Mouse (Mus musculus): ENCODE data around the gene Ube2e2. TPM values are rescaled to one million over a fixed set of nuclear protein-coding genes. Genes with fewer than 3 reads are reported as not detected.

Ube2e2 gene
- polyA plus RNA-seq, 1 experiment from 2014 or later: 170 TPM

GRCm38 (mm10) chr14:18758595-18759532 lies 135.2 kb downstream of the Ube2e2 start:
- Histone ChIP-seq H3K9ac (ENCODE audit: low read depth, low read length) (no peak overlapping the region), H3K4me3 (ENCODE audit: low read depth, low read length) (no peak overlapping the region), H3K27ac (ENCODE audit: low read length) (0 out of 2 replicates have a peak overlapping the region, but pooled peaks have one; percentile 29), H3K36me3 (ENCODE audit: control insufficient read depth, insufficient read depth, low read length) (no peaks in the 10 kb centered on the region), H3K9me3 (replicated peaks; ENCODE audit: control insufficient read depth, low read length, poor library complexity, severe bottlenecking) (no peaks in the 10 kb centered on the region), H3K4me2 (ENCODE audit: low read length) (no peak overlapping the region), H3K4me1 (ENCODE audit: control insufficient read depth, insufficient read depth, low read length) (peaks cover 8% of the 10 kb centered on the region), H3K27me3 (ENCODE audit: control insufficient read depth, insufficient read depth, low read depth, low read length) (no peaks in the 10 kb centered on the region)
- 37% methylated on average over 2 of the region's 2 CpGs for WGBS
- ATAC-seq: peak; percentile 59

DNA sequence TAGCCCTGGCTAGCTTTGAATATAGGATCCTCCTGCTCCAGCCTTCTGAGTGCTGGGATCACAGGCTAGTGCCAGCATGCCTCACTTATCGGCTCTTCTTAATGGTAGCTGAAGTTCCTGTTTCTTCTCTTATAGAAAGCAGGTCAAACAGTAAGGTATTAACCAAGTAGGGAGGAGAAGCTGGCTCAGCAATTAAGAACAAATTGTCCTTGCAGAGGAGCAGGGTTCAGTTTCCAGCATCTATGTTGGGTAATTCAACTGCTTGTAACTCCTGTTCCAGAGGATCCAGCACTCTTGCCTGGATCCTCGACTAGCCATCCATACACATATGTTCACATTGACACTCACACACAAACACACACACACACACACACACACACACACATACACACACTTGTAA lies 136.1 kb downstream of the Ube2e2 start:
- no peaks in the 10 kb centered on the region for H3K36me3 ChIP-seq (ENCODE audit: control insufficient read depth, insufficient read depth, low read length)
- H3K27ac ChIP-seq (ENCODE audit: low read length): no peak overlapping the region
- H3K4me1 ChIP-seq (ENCODE audit: control insufficient read depth, insufficient read depth, low read length): peaks cover 8% of the 10 kb centered on the region
- H3K9me3 ChIP-seq (replicated peaks; ENCODE audit: control insufficient read depth, low read length, poor library complexity, severe bottlenecking): no peaks in the 10 kb centered on the region
- WGBS: 86% methylated on average over 2 of the region's 2 CpGs
- H3K4me2 ChIP-seq (ENCODE audit: low read length): no peak overlapping the region
- no peak overlapping the region for H3K9ac ChIP-seq (ENCODE audit: low read depth, low read length)
- H3K4me3 ChIP-seq (ENCODE audit: low read depth, low read length): no peak overlapping the region
- no peaks in the 10 kb centered on the region for H3K27me3 ChIP-seq (ENCODE audit: control insufficient read depth, insufficient read depth, low read depth, low read length)
- ATAC-seq: no peak

GRCm38 (mm10) chr14:18755410-18755809 lies 138.7 kb downstream of the Ube2e2 start:
- no peak for ATAC-seq

GRCm38 (mm10) chr14:18754595-18754994 lies 139.5 kb downstream of the Ube2e2 start:
- Histone ChIP-seq H3K9ac (ENCODE audit: low read depth, low read length) (no peak overlapping the region), H3K4me2 (ENCODE audit: low read length) (no peak overlapping the region), H3K4me3 (ENCODE audit: low read depth, low read length) (no peak overlapping the region), H3K36me3 (ENCODE audit: control insufficient read depth, insufficient read depth, low read length) (no peaks in the 10 kb centered on the region), H3K27ac (ENCODE audit: low read length) (no peak overlapping the region), H3K27me3 (ENCODE audit: control insufficient read depth, insufficient read depth, low read depth, low read length) (no peaks in the 10 kb centered on the region), H3K9me3 (replicated peaks; ENCODE audit: control insufficient read depth, low read length, poor library complexity, severe bottlenecking) (0 out of 2 replicates have a peak, but pooled peaks cover 1% of the 10 kb centered on the region), H3K4me1 (ENCODE audit: control insufficient read depth, insufficient read depth, low read length) (peaks cover 8% of the 10 kb centered on the region)
- no peak for ATAC-seq
- 94% methylated on average over 2 of the region's 2 CpGs for WGBS

More at GRCm38 (mm10) chr14:18755410-18755809, 138.7 kb downstream of the Ube2e2 start:
- Histone ChIP-seq H3K4me2 (ENCODE audit: low read length) (no peak overlapping the region), H3K4me3 (ENCODE audit: low read depth, low read length) (no peak overlapping the region), H3K27me3 (ENCODE audit: control insufficient read depth, insufficient read depth, low read depth, low read length) (no peaks in the 10 kb centered on the region), H3K4me1 (ENCODE audit: control insufficient read depth, insufficient read depth, low read length) (peaks cover 8% of the 10 kb centered on the region), H3K36me3 (ENCODE audit: control insufficient read depth, insufficient read depth, low read length) (no peaks in the 10 kb centered on the region), H3K27ac (ENCODE audit: low read length) (no peak overlapping the region), H3K9ac (ENCODE audit: low read depth, low read length) (no peak overlapping the region), H3K9me3 (replicated peaks; ENCODE audit: control insufficient read depth, low read length, poor library complexity, severe bottlenecking) (no peaks in the 10 kb centered on the region)
- 72% methylated on average over 1 of the region's 1 CpGs for WGBS

DNA sequence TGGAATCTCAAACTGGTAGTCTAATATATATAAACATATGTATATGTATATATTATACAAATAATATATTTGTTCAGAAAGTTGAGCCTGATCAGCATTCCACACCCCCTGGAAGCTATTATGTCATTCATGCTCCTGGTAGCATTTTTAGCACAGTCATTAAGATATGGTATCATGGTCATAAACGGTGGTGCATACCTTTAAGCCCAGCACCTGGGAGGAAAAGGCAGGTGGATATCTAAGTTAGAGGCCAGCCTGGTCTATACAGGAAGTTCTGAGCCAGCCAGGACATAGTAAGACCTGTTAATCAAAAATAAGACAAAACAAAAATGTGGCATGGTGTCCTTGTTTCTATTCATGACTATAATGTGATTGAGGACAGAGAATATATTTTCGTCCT lies 140.1 kb downstream of the Ube2e2 start:
- no peak for ATAC-seq
- Histone ChIP-seq H3K36me3 (ENCODE audit: control insufficient read depth, insufficient read depth, low read length) (no peaks in the 10 kb centered on the region), H3K27me3 (ENCODE audit: control insufficient read depth, insufficient read depth, low read depth, low read length) (no peaks in the 10 kb centered on the region), H3K4me3 (ENCODE audit: low read depth, low read length) (no peak overlapping the region), H3K9me3 (replicated peaks; ENCODE audit: control insufficient read depth, low read length, poor library complexity, severe bottlenecking) (0 out of 2 replicates have a peak, but pooled peaks cover 2% of the 10 kb centered on the region), H3K27ac (ENCODE audit: low read length) (no peak overlapping the region), H3K4me2 (ENCODE audit: low read length) (no peak overlapping the region), H3K9ac (ENCODE audit: low read depth, low read length) (no peak overlapping the region), H3K4me1 (ENCODE audit: control insufficient read depth, insufficient read depth, low read length) (peaks cover 4% of the 10 kb centered on the region)
- WGBS: 89% methylated on average over 2 of the region's 2 CpGs

GRCm38 (mm10) chr14:18731154-18731553 lies 162.9 kb downstream of the Ube2e2 start:
- ATAC-seq: no peak
- H3K27ac ChIP-seq (ENCODE audit: low read length): no peak overlapping the region
- 72% methylated on average over 4 of the region's 4 CpGs for WGBS
- H3K9ac ChIP-seq (ENCODE audit: low read depth, low read length): no peak overlapping the region
- H3K4me3 ChIP-seq (ENCODE audit: low read depth, low read length): no peak overlapping the region
- H3K4me1 ChIP-seq (ENCODE audit: control insufficient read depth, insufficient read depth, low read length): no peaks in the 10 kb centered on the region
- no peak overlapping the region for H3K4me2 ChIP-seq (ENCODE audit: low read length)
- H3K9me3 ChIP-seq (replicated peaks; ENCODE audit: control insufficient read depth, low read length, poor library complexity, severe bottlenecking): no peaks in the 10 kb centered on the region
- H3K36me3 ChIP-seq (ENCODE audit: control insufficient read depth, insufficient read depth, low read length): no peaks in the 10 kb centered on the region
- no peaks in the 10 kb centered on the region for H3K27me3 ChIP-seq (ENCODE audit: control insufficient read depth, insufficient read depth, low read depth, low read length)

DNA sequence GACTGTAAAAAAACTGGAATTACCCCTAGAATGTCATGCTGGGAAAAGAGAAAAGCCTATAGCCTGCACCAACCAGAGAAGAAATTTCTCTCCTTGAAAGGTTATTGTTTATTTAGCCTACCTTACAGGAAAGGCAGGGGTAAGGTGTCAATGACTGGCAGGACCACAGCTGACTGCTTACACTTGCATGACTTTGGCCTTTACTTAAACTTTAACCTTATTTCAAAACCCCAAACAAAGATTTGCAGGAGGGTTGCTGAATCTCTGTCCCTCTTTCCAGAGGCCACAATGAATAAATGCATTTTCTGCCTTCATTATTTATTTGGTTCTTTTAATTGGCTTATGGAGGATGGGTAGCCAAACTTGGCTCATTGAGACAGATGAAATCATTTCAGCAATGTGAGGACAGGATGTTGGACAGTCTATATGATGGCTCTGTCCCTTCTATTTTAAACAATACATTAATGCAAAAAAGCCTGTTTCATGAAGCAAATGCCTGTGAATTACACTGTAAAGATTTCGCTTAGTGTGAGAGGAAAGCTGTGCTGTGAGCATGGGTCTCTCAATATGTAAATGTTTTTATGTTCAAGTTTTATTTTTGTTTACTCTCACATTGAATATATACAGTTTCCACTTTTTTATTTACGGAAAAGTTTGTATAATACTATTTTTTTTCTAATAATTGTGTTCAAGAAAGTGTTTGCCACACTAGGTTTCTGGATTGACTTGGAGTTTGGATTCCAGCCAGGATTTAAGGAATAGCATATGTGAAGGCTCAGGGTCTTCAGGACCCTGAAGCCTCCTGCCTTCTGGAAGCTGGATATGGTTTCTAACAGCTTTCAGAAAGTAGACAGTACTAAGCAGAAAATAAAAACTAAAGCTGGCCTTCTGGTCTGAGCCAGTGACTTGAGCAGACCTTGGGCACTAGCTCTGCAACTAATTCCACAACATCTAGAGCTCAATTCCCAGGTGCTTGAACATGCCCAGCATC lies 173.2 kb downstream of the Ube2e2 start:
- Histone ChIP-seq H3K27me3 (ENCODE audit: control insufficient read depth, insufficient read depth, low read depth, low read length) (no peaks in the 10 kb centered on the region), H3K9ac (ENCODE audit: low read depth, low read length) (no peak overlapping the region), H3K9me3 (replicated peaks; ENCODE audit: control insufficient read depth, low read length, poor library complexity, severe bottlenecking) (no peaks in the 10 kb centered on the region), H3K4me2 (ENCODE audit: low read length) (no peak overlapping the region), H3K36me3 (ENCODE audit: control insufficient read depth, insufficient read depth, low read length) (no peaks in the 10 kb centered on the region), H3K4me1 (ENCODE audit: control insufficient read depth, insufficient read depth, low read length) (no peaks in the 10 kb centered on the region), H3K4me3 (ENCODE audit: low read depth, low read length) (no peak overlapping the region), H3K27ac (ENCODE audit: low read length) (no peak overlapping the region)
- no peak for ATAC-seq
- WGBS: 97% methylated on average over 2 of the region's 2 CpGs

DNA sequence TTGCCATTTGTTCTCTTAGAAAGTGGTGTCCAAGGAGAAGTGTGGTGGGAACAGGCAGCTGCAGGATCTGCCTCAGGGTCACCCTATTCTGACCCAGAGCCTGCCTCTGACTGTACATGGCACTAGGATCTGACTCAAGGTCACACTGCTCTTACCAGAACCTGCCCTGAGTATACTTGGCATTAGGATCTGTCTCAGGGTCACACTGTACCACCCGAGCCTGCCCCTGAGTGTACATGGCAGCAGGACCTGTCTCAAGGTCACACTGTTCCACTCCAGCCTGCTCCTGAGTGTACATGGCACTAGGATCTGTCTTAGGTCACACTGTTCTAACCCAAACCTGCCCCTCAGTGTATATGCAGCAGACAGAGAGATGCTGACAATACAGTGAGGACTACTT lies 177.1 kb downstream of the Ube2e2 start:
- WGBS: 81% methylated on average over 1 of the region's 1 CpGs
- Histone ChIP-seq H3K27me3 (ENCODE audit: control insufficient read depth, insufficient read depth, low read depth, low read length) (no peaks in the 10 kb centered on the region), H3K27ac (ENCODE audit: low read length) (no peak overlapping the region), H3K4me1 (ENCODE audit: control insufficient read depth, insufficient read depth, low read length) (no peaks in the 10 kb centered on the region), H3K4me2 (ENCODE audit: low read length) (no peak overlapping the region), H3K9ac (ENCODE audit: low read depth, low read length) (no peak overlapping the region), H3K36me3 (ENCODE audit: control insufficient read depth, insufficient read depth, low read length) (no peaks in the 10 kb centered on the region), H3K4me3 (ENCODE audit: low read depth, low read length) (no peak overlapping the region), H3K9me3 (replicated peaks; ENCODE audit: control insufficient read depth, low read length, poor library complexity, severe bottlenecking) (no peaks in the 10 kb centered on the region)
- ATAC-seq: 0 out of 2 replicates have a peak, but pooled peaks have one; percentile 34
